Mouse (Mus musculus) spleen, adult 18-20 months (tissue): ENCODE measurements at regions not wholly inside any gene's neighbourhood (a gene's known extent, or its start where the extent isn't known, plus 50 kb on each side); places are given as distances from the start of the nearest gene placed in this dataset.

ENCODE experiments used
- DNase-seq, 2 experiments: peaks; one replicate each; pipeline ENCODE4 v3.0.0; 2022; ENCODE audit warnings: mixed read lengths in 2 of 2

DNA sequence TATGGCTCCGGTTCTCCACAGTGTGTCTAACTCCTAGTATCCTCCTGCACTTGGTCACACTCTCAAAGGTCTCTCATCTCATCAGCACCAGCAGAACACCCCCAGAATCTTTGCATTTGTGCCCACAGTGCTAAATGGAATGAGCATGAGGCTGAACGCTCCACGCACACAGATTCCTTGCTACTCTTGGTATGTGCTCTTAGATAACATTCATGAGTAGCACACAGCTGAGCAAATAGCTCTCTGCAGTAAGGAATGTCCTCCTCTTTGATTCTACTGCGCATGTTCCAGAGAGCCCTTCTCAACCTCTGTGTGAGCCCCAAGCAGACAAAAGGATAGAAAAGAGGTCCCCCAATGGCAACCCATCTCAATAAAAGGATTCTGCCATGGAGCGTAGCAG is 326.1 kb upstream of the Zfp637 start:
- DNase-seq, result no peak

DNA sequence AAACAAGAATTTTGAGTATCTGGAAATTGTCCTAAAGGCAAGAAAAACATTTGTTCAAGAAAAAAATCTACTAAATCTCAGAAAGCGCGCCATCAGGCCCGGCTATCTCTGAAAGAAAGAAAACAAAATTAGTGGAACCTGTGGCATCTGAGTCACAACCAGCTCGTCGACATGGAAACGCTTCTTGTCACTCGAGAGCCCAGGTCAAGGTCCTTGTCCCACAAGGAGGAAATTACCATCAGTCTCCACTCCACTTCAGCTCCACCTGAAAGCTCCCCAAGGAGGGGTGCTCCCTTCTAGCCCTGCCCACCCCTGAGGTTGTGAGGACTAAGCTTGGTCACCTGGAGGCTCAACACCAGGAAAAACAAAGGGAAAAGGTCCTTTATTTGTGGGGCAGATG is 324.1 kb upstream of the Zfp637 start:
- DNase-seq, result no peak

DNA sequence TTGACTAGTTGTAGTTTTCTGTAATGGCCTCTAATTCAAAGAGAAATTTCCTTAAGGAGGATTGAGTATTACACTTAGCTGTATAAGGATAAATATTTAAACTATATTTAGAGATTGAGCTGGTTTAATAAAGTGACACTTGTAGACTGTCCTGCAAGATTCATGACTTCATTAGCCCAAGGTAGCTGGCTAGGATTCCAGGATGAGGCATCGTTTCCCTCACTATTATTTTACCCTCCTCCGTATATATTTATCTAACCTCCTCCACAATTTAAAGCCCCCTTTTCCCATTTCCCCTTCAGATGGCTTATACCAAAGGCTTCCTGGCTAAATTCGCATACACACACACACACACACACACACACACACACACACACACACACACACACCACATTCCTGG is 322.0 kb upstream of the Zfp637 start:
- no peak for DNase-seq

DNA sequence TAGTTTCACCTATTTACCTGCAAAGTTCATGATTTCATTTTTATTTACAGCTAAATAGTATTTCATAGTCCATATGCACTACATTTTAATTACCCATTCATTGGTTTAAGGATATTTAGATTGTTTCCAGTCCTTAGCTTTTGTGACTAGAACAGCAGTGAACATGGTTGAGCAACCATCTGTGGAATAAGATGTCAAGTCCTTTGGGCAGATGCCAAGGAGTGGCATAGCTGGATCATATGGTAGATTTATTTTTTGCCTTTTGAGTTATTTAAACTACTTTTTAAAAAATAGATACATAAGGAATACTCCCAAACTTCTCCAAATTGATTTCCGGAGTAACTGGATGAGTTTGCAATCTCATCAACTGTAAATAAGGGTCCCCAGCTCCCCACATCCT is 321.5 kb upstream of the Zfp637 start:
- no peak for DNase-seq

DNA sequence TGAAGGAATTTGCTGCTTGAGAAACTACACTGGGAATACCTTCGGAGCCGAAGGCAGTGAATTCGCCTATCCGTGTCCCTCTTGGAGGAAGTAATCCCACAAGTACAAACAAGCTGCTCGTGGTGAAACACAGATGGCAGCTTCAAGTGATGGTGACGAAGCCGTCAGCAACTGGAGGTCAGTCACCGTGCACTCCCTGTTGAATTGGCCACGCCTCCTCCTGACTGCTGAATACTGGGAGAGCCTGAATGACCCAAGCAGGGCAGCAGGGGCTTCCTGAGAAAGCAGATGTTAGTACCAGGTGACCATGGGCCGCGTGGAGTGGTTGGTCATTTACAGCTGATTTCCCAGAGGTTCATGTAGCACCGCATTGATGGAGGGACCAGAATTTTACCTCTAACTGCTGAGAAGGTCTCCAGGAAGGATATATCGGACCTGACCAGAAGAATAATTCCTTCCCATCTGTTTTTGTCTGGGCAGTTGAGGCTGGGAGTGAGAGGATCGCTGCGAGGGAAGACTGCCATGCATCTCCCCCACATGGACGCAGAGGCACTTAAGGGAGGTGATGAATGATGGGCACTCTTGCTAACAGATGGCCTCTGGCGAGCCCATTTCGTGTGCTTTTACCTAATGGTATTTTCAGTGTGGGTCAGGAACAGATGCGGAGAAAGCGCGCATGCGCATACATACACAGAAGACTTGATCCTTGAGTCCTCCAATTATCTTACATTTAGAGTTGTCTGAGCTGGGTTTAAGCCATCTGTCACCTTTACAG is 314.6 kb upstream of the Zfp637 start:
- no peak for DNase-seq

DNA sequence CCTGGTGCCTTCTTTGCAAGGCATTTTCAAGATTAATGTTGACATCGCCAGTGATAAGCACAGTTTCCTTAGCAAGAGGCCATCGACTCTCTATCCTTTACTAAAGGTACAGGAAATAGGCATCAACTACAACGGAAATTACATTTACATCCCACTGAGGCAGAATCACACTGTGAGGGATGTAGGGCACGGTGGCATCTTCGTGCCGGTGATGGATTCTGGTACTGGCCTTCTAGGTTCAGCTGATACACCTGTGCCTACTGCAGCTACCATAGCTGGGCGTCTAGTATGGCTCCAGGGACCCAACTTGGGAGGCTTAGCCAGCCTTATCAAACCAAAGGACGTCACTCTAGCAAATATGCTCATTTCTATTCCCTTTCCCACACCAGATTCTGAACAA is 313.5 kb upstream of the Zfp637 start:
- no peak for DNase-seq

DNA sequence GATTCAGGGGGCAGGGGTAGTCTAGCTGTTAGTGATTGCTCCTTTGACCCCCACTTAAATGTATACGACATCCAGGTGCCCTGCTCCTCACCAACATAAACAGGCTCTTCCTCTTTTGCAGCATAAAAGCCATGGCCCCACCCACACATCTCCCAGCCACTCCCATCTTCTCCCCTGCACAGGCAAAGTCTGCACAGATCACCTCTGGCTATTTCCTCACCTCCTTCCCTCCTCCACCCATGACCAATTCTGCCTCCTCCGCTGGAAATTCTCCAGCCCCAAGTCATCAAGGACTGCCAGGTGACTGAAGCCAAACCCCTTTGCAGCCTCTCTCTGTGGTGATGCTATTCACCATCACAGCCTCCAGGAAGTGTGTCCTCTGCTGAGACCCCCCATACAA is 306.8 kb upstream of the Zfp637 start:
- no peak for DNase-seq

DNA sequence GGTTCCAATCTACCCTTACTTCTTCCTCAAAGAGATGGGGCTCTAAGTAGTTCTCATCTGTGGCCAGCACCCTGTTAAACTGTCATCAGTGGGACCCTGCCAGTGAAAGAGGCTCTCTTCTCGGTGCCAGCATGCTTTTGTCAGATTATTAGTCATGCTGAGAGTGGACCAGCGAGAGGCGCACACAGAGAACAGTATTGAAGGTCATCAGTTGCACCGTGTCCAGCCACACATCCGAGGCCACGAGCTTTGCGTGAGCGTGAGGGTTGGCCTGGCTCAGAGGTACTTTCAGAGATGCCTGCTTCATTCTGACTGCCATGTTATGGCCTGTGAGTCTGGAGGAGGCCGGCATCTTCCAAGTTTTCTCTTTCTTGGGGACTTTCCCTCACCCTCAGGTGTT is 306.0 kb upstream of the Zfp637 start:
- no peak for DNase-seq

DNA sequence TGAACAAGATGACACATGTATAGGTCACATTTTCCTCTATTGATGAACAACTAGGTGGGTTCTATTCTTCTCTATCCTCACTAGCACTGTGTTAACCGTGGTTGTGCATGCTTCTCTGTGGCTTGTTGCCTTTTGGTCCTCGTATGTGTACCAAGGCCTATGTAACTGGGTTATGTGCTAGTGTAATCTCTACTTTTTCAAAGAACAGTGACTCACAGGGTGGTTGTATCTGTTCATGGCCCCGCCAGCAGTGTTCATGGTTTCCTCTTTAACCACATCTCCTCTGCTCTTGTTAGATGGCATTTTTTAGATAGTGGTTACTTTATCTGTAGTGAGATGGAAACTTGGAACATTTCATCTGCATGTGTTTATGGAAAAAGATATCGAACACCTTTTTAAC is 304.9 kb upstream of the Zfp637 start:
- DNase-seq, result no peak

DNA sequence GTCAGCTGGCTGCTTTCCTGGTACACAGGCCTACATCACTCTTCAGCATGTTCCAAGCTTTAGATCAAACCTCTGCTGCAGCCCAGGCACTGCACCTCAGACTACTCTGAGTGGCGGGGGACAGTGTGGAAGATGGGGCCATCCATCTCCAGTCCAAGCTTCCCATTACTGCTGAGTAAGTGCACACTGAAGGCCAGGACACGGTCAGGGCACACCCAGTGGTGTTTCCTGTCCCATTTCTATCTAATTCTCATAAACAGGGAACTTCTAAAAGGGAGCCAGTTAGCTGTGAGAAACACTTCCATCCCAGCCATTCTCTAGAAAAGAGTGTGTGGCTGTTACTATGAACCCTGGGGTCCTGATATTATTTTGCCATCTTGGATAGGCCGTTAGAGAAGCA is 298.5 kb upstream of the Zfp637 start:
- no peak for DNase-seq

DNA sequence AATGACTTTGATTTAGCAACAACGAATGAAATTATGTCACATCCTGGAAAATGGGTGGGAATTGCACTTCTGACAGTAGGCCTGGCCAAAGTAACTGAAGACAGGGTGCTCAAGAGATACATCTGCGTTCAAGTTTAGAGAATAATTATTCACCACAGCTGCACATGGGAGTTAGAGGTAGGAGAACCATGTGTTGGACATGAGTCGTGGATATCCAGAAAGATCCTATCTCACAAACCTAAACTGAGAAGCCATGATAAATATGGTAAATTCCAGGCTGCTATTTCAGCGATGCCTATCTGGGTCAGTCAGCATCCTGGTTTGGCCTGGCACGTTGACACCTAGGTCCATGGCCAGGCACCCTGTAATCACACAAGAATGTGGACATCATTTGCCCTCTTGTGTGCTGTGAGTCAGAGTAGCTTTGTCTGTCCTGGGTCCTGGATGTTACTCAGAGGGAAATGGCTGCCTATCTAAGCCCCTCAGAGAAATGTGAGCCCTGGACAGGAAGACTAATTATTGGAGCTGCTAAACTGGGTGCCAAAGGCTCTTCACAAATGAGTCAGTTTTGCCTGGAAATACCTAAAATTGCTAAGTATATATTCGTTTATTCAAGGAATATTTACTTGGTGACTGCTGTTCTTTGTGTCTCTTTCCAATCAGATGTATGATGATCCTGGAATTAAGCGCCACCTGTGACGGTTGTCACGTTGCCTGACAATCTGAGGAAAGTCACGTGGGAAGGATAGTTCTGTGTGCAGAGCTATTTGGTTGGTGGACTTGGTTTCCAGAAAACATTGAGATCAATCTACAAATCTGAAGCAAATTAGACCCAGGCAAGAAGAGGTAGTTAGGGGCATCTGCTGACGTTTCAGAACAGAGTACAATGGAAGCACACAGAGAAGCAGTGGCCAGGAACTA is 296.4 kb upstream of the Zfp637 start:
- no peak for DNase-seq

DNA sequence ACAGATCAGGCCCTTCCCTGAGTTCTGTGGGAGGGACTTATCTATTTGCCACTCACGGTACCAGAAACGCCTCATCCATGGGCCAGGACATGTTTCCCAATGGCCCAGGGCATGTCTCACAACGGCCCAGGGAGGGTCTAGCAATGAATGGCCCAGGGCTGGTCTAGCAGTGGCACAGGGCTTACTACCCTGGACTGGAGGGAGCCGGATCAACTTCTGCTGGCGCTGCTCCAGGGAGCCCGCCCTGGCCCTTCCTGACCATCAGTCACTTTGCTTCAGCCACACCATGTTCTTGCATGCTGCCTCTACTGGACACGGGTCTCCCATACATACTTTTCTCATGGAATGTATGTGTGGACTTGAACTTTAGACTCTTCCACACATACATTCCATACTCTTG is 290.1 kb upstream of the Zfp637 start:
- DNase-seq, result no peak

DNA sequence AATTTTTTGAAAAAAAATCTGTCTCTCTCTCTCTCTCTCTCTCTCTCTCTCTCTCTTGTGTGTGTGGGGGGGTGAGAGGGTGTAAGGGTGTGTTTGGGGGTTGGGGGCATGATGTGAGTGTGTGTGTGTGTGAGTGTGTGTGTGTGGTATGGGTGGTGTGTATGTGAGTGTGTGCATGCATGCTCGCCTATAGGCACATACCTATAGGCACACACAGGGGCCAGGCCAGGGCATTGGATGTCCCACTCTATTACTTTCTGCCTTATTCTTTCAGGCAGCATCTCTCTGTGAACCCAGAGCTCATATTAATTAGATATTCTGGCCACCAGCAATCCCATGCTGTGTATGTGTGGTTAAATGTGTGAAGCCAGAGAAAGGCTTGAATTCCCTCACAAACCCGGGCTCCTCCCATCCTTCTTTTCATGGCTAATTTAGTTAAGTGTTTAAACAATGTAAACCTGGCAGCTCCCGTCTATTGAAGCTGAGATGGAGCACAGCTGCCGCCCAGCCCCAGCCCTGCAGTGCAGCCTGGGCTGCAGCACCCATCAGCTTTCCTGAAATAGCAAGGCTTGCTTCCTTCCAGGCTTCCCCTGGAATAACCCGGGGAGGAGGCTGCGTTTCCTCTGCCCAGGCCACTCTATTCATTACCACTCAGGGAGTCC is 288.8 kb upstream of the Zfp637 start:
- DNase-seq, result no peak

DNA sequence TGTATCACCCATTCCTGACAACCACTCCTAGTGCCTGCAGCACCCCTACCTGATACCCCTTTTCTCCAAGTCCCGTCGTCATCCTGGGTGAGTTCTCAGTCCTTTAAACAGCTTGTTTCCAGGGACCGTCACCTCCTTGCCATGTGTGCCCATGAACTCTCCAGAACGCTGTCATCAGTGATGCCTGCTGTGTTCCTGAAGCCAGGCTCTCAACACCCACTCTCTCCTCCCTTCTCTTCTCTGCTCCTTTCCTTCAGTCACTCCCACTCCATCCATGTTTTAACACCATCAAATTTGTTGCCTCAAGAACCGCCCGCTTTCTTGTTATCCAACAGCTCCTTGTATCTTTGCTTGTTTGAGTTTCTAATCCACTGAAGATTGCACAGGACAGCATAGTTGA is 277.8 kb upstream of the Zfp637 start:
- no peak for DNase-seq

DNA sequence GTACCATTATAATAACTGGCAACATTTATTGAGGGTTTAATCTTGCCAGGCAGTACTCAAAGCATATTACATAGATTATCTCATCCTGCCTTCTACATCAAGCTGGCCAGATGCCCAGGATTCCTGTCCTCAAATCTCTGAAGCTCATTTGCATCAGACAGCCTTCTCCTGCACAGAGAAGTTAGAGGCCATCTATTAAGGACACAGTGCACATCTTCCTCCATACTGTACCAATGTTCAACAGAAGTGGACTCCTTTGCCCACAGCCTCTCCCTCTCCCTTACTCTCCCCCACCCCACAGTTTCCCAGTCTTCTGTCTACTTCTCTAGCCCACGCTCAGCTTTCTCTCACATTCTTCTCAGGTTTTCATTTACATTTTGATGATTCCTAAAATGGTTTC is 277.3 kb upstream of the Zfp637 start:
- no peak for DNase-seq

DNA sequence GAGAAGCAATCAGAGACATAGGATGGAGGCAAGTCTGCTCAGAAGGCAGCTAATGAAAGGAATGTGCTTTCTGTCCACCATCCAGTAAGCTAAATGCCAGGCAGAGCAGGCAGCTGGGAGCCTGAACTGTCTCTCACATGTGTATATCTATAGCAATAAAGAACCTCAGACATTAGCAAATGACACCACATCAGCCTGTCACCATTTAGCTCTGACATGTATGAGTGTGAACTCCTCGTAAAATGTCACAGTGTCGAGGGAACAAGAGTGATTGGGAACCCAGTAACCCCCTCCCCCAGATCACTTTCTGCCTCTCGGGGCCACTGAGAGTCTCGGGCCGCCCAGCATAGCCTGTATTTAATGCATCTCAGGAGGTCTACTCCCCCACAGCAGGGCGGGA is 274.2 kb upstream of the Zfp637 start:
- DNase-seq, result no peak

DNA sequence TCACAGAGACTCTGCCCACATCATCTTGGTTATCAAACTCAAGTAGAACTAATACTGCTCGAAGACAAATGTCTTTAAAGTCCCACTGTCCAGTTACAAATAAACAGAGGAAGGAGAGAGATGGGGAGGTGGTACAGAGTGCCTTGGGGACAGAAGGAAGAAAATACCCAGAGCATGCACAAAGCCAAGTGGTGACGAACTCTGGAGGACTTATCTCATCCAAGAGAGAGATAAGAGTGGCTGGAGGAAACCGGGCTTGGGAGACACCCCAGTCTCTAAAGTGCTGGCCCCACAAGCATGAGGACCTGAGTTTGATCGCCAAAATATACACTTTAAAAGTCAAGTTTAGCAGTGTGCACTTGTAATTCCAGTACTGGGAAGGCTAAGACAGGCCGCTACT is 273.3 kb upstream of the Zfp637 start:
- DNase-seq, result no peak

DNA sequence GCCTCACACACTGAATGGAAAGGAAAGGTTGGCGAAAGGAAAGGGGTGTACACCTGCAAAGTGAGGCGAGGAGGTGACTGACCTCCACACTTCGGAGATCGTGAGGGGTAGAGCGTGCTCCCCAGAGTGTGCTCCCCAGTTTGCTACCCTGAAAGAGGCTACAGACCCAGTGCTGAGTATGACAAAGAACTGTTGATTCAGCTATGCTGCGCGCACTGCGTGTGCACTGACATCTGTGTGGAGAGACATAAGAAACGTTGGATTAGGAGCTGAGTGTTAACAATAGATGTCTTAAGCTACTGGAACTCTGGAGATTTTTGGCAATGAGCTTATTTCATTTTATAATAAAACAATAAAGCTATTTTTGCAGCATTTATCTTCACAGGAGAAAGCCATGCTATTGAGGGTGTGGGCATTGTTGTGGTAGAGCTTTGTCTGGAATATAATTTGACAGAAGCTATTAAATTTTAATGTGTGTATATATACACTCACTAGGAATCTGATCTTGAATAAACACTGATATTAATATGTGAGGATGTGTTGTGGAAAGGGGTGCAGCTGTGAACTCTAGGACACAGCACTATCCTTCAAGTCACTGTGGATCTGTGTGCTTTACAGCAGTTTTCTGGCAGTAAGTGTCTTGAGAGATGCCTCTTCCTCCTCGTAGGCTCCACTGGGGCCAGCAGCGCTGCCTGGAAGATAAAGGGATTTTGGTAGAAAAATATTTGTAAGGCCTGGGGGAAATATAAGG is 271.2 kb upstream of the Zfp637 start:
- no peak for DNase-seq

DNA sequence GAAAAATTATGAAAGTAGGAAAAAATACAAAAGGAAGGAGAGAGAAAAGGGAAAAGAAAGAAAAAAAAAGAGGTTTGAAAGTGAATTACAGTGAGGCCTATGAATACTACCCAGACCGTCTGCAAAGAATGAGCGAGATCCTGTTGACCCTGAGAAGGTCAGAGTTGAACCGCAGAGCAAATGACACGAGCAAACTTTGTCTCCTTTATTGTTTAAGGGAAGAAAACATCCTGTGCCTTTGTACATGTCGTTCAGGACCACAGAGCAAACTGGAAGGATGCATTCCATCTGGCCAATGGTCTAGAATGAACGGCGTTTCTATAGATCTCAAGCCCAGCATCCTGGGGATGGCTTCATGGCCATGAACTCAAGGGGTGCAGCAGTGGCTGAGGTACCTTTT is 270.6 kb upstream of the Zfp637 start:
- no peak for DNase-seq

DNA sequence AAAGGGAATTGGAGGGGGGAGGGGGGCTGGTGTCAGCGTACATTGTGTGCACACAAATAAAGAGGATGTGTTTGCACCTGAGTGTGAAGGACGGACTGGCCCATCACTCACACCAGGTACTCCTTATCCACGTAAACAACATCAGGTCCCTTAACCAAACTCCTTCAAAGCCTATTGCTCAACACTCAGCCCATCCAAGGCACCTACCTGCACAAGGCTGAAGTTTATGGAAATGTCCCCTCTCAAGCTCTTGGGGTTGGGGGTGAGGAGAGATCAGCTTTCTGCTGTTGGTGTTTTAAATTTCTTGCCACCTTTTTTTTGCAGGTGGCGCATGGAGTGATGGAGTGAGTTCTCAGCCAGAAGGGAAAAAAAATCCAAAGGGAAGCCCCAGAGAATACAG is 270.2 kb upstream of the Zfp637 start:
- DNase-seq, result no peak

DNA sequence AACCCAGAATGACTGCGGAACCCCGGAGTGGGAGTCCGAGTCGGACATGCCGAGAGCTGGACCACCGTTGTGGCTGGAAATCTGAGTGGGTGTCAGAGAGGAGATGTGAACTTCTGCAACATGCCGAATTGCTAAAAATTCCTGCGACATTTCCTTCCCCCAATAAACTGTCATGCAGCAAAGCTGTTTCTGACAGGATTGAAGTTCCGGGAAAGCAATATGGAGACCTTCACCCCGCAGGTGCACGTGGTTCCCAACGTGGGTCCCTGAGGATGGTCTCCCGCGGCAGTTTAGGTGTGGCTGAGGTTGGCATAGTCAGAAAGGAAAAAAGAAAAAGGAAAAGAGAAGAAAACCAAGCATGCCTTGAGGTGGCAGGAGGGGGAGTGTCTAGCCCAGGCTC is 269.0 kb upstream of the Zfp637 start:
- DNase-seq, result no peak

DNA sequence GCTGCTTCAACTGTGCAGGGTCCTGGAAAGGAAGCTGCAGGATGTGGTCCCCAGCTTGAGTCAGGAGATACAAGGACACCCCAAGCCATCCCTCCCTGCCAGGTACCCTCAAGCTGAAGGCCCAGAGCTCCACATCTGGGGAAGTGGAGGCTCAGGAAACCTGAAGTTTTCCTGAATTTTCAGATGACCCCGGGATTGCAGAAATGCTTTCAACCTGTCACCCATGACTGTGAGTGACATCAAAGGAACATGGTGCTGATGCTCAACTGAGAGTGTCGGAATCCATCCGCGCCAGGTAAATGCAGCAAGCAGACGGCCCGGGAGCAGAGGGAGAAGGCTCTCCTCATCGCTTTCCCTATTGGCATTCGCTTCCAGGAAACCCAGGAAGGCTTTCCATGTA is 267.6 kb upstream of the Zfp637 start:
- DNase-seq, result no peak

DNA sequence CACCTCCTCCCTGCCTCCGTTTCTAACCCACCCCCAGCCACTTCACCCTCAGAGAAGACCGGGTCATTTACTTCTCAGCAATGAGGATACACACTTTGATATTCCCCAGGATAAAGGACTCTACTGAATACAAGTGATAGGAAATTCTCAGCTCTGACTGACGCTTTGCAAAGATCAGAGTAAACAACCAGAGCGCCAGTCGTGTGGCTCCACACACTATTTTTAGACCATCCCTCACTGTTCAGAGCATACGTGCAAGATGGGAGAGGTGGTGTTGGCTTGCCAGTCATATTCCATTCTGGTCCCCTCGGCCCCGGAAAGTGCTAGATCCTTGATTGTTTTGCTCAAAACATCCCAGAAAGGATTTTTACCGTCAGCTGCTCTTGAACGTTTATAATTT is 266.8 kb upstream of the Zfp637 start:
- DNase-seq, result no peak
